Mouse (Mus musculus): ENCODE results near the gene Scin. TPM values are rescaled to one million over a fixed set of nuclear protein-coding genes. Genes with fewer than 3 reads are reported as not detected.

Gene Scin
- total RNA-seq, 2 experiments from 2014 or later, result 0.64 to 0.74 TPM

GRCm38 (mm10) chr12:40037876-40038463, 96.1 kb downstream of the Scin start, which contains the start of gene Arl4a:
Gene Arl4a, minus strand, starts transcription at chr12:40038025.
- DNase-seq, result peak; percentile 89
- intact Hi-C loops (cut with DNase I; ENCODE audit: low total_unique reads), result loop anchor here (1.0 kb wide), 1 partner anchor 373 kb away; no protein-coding TSS in a partner anchor

DNA sequence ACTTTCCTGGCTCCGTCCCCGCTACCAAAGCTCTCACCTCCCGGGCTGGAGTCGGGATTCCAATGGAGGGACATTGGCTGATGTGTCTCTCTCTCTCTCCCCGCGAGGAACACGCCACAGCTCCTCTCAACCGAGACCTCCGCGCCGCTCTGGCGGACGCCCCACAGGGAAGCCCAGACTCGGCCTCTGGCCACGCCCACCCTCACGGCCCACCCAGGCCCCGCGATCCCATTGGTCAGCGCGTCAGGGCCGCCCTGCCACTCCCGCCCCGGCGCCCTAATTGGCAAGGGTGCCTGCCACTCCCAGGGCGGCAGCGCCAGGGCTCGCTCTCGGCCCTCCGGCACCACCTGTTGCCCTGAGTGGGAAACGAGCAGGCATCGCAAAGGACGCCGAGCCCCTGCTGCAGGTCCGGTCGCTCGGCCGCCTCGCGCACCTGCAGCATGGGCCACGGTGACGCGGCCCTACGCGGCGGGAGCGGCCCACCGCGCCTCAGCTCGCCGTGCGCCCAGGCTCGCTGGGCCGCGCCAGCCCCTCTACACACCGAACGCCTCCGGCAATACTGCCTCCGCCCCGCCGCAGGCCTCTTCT, 96.7 kb downstream of the Scin start:
- intact Hi-C loops (cut with DNase I; ENCODE audit: low total_unique reads), result loop anchor here (1.0 kb wide), 1 partner anchor 372 kb away; no protein-coding TSS in a partner anchor
- peak; percentile 99 for DNase-seq

DNA sequence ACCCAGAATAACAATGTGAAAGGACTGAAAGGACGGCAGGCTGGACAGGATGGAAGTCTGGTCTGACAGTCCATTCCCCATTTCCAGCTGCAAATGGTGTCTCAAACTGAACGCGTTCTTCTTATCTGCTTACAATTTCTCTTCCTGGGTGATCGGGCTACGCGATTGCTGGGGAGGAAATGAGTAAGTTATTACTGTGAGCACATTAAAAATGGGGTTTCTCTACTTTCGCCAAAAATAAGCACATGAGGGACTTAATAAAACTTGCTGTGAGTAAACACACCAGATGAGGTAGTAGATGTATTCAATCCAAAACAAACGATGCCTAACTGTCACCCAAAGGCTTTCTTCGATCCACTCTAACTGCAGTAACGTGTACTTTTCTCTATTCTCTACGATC, 97.4 kb downstream of the Scin start:
- no peak for DNase-seq
- intact Hi-C loops (cut with DNase I; ENCODE audit: low total_unique reads), result loop anchor here (1.0 kb wide), 1 partner anchor 371 kb away; no protein-coding TSS in a partner anchor

GRCm38 (mm10) chr12:40035506-40035905, 98.5 kb downstream of the Scin start:
- intact Hi-C loops (cut with DNase I; ENCODE audit: low total_unique reads), result no loop called here
- DNase-seq, result no peak

DNA sequence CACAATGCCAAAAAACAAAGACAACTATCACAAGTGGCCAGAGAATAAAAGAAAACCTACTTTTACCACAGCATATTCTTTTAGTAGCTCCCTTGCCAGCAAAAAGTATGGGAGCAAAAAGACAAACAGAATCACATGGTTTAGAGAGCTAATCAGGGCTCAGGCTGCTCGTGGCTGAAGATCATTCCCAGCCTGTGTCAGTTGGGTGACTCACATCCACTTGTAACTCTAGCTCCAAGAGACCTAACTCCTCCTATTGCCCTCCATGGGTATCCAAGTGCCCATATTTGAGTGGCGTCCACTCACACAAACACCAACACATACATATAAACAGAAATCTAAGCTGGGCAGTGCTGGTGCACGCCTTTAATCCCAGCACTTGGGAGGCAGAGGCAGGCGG, 104.8 kb downstream of the Scin start:
- intact Hi-C loops (cut with DNase I; ENCODE audit: low total_unique reads), result no loop called here
- no peak for DNase-seq

- DNase-seq, result no peak
- intact Hi-C loops (cut with DNase I; ENCODE audit: low total_unique reads), result no loop called here
Measured at GRCm38 (mm10) chr12:40027846-40028245, 106.2 kb downstream of the Scin start.

DNA sequence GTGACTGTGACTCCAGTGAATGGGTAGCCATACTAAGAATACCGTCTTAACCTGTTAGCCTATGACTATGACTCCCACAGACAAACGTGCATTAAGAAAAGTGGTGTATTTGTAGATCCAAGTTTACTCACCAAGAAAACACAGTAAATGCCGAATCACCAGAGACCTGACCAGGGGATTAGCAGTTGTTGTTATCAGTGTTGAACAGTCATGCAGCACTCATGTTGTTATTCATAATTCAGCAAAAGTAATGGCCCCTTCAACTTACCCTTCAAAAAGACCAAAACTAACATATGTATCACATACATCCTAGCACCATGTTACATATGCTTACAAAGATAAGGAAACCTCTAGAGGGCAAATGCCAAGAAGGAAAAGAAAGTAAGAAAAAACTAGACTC, 106.6 kb downstream of the Scin start:
- no peak for DNase-seq
- intact Hi-C loops (cut with DNase I; ENCODE audit: low total_unique reads), result no loop called here

DNA sequence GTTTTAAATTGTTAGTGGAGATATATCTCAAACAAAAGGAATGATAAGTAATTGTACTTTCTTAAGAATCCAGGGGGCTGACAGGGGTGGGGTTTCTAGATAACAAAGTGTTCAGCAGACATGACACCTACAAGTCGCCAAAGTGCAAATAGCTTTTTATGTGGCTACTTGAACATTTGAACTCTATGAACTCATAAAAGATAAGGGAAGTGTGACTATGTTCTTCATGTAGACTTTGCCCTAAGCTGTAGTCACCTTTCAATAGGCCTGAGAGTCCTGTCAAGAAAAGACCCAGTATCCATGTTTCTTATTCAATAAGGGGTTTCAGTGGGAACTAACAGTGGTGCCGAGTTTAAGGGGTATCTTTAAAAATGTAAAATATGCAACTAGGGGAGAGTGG, 110.1 kb downstream of the Scin start:
- intact Hi-C loops (cut with DNase I; ENCODE audit: low total_unique reads), result no loop called here
- no peak for DNase-seq

DNA sequence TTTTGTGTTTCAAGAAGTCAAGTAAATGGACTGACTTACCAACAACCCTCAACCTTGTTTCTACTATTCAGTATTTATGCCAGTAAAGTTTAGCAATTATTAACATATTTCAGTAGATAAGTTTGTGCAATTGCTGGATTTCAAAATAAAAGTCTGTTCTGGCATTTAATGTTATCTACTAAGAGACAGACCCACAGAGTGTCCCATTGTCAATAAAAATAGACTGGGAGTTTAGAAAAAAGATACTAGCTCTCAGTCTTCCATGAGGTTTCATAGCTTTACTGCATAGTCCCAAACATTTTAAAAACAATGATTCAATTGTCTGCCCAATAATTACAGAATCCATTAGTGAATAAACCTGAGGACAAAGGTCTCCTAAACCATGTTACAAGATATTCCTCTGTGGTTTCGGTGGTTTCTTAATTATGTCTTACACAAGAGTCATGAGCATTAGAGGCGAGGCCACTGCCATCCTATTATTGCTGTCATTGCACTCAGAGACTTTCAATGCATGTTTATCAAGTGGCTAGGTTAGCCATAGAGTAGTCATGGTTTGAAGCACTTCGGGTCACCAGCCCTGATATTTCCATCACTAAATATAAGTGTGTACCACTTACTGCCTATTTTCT, 110.9 kb downstream of the Scin start:
- DNase-seq, result no peak
- intact Hi-C loops (cut with DNase I; ENCODE audit: low total_unique reads), result no loop called here

DNA sequence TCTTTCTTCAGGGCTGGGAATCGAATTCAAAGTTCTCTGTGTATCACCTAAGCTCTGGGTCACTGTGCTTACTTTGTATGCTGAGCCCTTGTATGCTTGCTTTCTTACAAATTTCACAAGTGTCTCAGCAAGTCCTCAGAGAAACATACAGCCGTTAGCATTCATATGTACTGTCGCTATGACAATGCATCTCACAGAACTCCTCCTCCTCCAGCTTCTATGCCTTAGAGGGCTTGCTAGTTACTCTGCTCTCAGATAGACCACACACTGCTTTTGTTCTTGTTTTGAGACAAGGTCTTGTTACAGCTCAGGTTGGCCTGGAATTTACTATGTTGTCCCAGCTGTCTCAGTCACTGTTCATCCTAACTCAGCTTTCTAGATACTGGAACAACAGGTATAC, 111.7 kb downstream of the Scin start:
- intact Hi-C loops (cut with DNase I; ENCODE audit: low total_unique reads), result no loop called here
- DNase-seq, result no peak

GRCm38 (mm10) chr12:40017955-40018505, 116.0 kb downstream of the Scin start:
- intact Hi-C loops (cut with DNase I; ENCODE audit: low total_unique reads), result no loop called here
- DNase-seq, result no peak

DNA sequence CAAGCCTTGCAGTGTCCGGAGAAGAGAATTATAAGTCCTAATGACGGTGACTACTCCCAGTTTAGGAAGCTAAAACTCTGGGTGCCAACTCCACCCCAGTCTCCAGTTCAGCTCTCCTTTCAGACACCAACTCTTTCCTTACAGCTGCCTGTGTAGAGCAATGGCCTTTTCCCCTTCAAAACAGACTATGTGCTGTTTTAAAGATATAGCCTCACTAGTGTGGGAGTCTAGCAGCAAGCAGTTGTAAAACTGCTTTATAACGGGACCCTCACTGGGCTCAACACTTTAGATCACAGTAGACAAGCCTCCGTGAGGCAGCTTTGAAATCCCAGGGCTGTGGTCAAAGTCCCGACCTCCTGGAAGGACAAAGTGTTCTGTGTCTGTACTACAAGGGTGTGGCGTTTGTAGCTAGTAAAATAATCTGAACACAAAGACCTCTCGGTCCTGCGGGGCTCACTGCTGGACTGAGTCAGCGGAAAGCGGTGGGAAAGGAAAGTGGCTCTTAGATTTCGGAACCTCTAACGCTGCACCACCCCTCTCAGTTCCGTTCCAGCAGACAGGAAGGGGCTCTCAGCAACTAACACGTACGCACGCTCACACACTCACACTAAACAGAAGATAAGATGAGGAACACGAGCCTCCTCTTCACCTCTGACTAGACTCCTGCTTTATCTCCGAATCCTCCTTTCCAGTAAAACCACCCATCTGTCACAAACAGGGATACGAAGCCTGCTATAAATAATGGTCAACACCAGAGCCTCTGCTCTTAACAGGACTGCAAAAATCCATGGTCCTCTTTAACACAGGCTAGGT, 117.2 kb downstream of the Scin start:
- intact Hi-C loops (cut with DNase I; ENCODE audit: low total_unique reads), result no loop called here
- peak; percentile 49 for DNase-seq

DNA sequence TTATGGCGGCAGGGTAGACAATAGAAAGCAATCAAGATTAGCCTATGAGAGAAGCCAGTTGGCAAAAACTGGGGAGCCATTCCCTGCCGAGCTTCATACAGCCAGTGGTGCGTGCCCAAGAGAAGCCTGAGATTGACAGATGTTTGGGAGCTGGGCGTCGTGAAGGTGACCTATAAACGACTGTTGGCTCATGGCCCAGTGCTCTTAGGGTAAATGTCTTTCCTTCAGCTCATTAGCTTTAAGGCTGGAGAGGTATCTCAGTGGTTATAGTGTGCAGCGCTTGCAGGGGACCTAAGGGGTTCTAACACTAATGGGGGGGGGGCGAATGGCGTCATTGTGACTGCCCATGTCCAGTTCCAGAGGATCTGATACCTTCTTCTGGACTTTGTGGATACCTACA, 118.0 kb downstream of the Scin start:
- intact Hi-C loops (cut with DNase I; ENCODE audit: low total_unique reads), result no loop called here
- DNase-seq, result no peak

DNA sequence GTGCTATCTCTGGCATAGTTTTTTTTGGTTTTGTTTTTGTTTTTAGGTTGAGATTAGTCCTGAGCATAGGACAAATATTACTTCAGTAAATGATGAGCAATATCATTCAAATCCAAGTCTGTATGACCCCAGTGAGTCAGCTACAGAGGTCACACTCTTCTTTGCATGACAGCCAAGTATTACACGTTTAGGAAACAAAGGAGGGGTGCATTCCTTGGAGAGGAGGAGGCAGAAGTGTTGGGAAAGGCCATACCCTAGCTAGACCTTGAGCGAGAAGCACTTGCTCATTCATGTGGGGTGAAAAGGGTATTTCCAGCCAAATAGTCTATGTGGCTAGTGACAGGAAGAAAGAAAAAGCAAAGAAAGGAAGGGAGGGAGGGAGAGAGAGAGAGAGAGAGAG, 124.2 kb downstream of the Scin start:
- no peak for DNase-seq
- intact Hi-C loops (cut with DNase I; ENCODE audit: low total_unique reads), result no loop called here

Other genes with a start within 250 kb of the Scin start
- 10 to 100 TPM; 18.3 to 21.2 TPM for gene Arl4a, start 96.2 kb downstream of the Scin start, total RNA-seq (2021)
- 10 to 100 TPM; 36.3 to 50.2 TPM for gene Lsmem1, start 65.3 kb upstream of the Scin start, total RNA-seq (2021)
- gene Ifrd1, start 114.3 kb upstream of the Scin start, total RNA-seq (2021), result 10 to 100 TPM; 72.9 to 81.2 TPM